Mouse (Mus musculus): ENCODE measurements around the gene Slit3.

- TF ChIP-seq POLR2A (IDR thresholded peaks at IDR 0.05; ENCODE audit: control insufficient read depth, extremely low read depth, insufficient read depth, low read length, poor library complexity) (no peak), CTCF (IDR thresholded peaks at IDR 0.05; ENCODE audit: borderline replicate concordance, control insufficient read depth, extremely low read depth, insufficient read depth, low read length, poor library complexity) (no peak)
These were observed 31.9 kb downstream of the Slit3 start for GRCm38 (mm10) chr11:35152875-35153274.

All from thymus, adult 2 months (tissue).